Mouse (Mus musculus): ENCODE measurements around the gene 1810010H24Rik.
"Not testable (repeated sequence)": the region's sequence is repeated elsewhere in the genome, so short reads cannot be mapped to it uniquely, and the experiment has no call there.

1810010H24Rik gene

GRCm38 (mm10) chr11:107025411-107026321, at the start of gene 1810010H24Rik:
Gene 1810010H24Rik (plus strand): TSS chr11:107025681.
- DNase-seq (ENCODE audit: low spot score), result no peak

- no peak for DNase-seq (ENCODE audit: low spot score)
Observed at GRCm38 (mm10) chr11:106976194-106976593, 49.3 kb upstream of the 1810010H24Rik start.

- peak; percentile 38 for DNase-seq (ENCODE audit: low spot score)
Observed at GRCm38 (mm10) chr11:106980455-106980854, 45.0 kb upstream of the 1810010H24Rik start.

- DNase-seq (ENCODE audit: low spot score), result no peak
Observed at GRCm38 (mm10) chr11:106981787-106982186, 43.7 kb upstream of the 1810010H24Rik start.

GRCm38 (mm10) chr11:106982351-106982750, 43.1 kb upstream of the 1810010H24Rik start:
- peak; percentile 29 for DNase-seq (ENCODE audit: low spot score)

GRCm38 (mm10) chr11:106985979-106986604, 39.4 kb upstream of the 1810010H24Rik start:
- not testable (repeated sequence) for DNase-seq (ENCODE audit: low spot score)

- no peak for DNase-seq (ENCODE audit: low spot score)
Observed at GRCm38 (mm10) chr11:106987384-106987783, 38.1 kb upstream of the 1810010H24Rik start.

- no peak for DNase-seq (ENCODE audit: low spot score)
Observed at GRCm38 (mm10) chr11:106994246-106995085, 31.0 kb upstream of the 1810010H24Rik start.

- not testable (repeated sequence) for DNase-seq (ENCODE audit: low spot score)
Observed at GRCm38 (mm10) chr11:106996492-106996891, 29.0 kb upstream of the 1810010H24Rik start.

GRCm38 (mm10) chr11:106997976-106998375, 27.5 kb upstream of the 1810010H24Rik start:
- no peak for DNase-seq (ENCODE audit: low spot score)

- DNase-seq (ENCODE audit: low spot score), result peak; percentile 51
Observed at GRCm38 (mm10) chr11:106998651-106999150, 26.8 kb upstream of the 1810010H24Rik start.

GRCm38 (mm10) chr11:106999151-106999948, 26.1 kb upstream of the 1810010H24Rik start, which contains the start of gene Kpna2:
Gene Kpna2 (minus strand): TSS chr11:106999541.
- peak; percentile 95 for DNase-seq (ENCODE audit: low spot score)

GRCm38 (mm10) chr11:106999949-107000513, 25.4 kb upstream of the 1810010H24Rik start:
- DNase-seq (ENCODE audit: low spot score), result no peak

- DNase-seq (ENCODE audit: low spot score), result no peak
Observed at GRCm38 (mm10) chr11:107001760-107002675, 23.5 kb upstream of the 1810010H24Rik start.

GRCm38 (mm10) chr11:107005538-107005937, 19.9 kb upstream of the 1810010H24Rik start:
- DNase-seq (ENCODE audit: low spot score), result no peak

GRCm38 (mm10) chr11:107010447-107010846, 15.0 kb upstream of the 1810010H24Rik start:
- no peak for DNase-seq (ENCODE audit: low spot score)

GRCm38 (mm10) chr11:107011171-107011570, 14.3 kb upstream of the 1810010H24Rik start:
- no peak for DNase-seq (ENCODE audit: low spot score)

- peak; percentile 39 for DNase-seq (ENCODE audit: low spot score)
Observed at GRCm38 (mm10) chr11:107011669-107012323, 13.7 kb upstream of the 1810010H24Rik start.
